Mouse (Mus musculus) midbrain, embryonic 14.5 days (tissue): ENCODE results near the gene Rspo1. TPM values are rescaled to one million over a fixed set of nuclear protein-coding genes. Genes with fewer than 3 reads are reported as not detected.
A peak's percentile ranks its signal among the peaks of the same experiment; 100 is the strongest.
"Not testable (repeated sequence)": the region's sequence is repeated elsewhere in the genome, so short reads cannot be mapped to it uniquely, and the experiment has no call there.

Source experiments
- ATAC-seq: fragments of 200-750 bp; cut with Nextera tagmentation; 2 replicates; pipeline ENCODE4 v1.8.0; 2017; ENCODE audit warnings: moderate number of reproducible peaks, moderate library complexity; ENCODE audit not compliant: low FRiP score, low TSS enrichment
- DNase-seq: peaks from one replicate; pipeline ENCODE4 v3.0.0-alpha.2; 2015
- H3K27ac ChIP-seq: fragments of 300-500 bp; sonication (generic); replicated peaks from 2 replicates; pipeline ENCODE4 v1.5.1; 2014; ENCODE audit warnings: mild to moderate bottlenecking, low read depth, low read length, moderate library complexity
- H3K27me3 ChIP-seq: fragments of 300-500 bp; sonication (generic); 2 replicates; pipeline ENCODE4 v1.6.1; 2014; ENCODE audit warnings: low read length, control low read depth, mixed read lengths; ENCODE audit not compliant: control insufficient read depth, insufficient read depth
- H3K36me3 ChIP-seq: fragments of 300-500 bp; sonication (generic); 2 replicates; pipeline ENCODE4 v1.6.1; 2014; ENCODE audit warnings: low read length, control low read depth; ENCODE audit not compliant: control insufficient read depth, insufficient read depth
- H3K4me1 ChIP-seq: fragments of 300-500 bp; sonication (generic); 2 replicates; pipeline ENCODE4 v1.6.1; 2014; ENCODE audit warnings: mild to moderate bottlenecking, antibody characterized with exemption, low read length, control low read depth; ENCODE audit not compliant: control insufficient read depth, insufficient read depth
- H3K4me2 ChIP-seq: fragments of 300-500 bp; sonication (generic); 2 replicates; pipeline ENCODE4 v1.6.1; 2014; ENCODE audit warnings: mild to moderate bottlenecking, low read length, moderate library complexity
- H3K4me3 ChIP-seq: fragments of 300-500 bp; sonication (generic); replicated peaks from 2 replicates; pipeline ENCODE4 v1.5.1; 2014; ENCODE audit warnings: low read depth, low read length
- H3K9ac ChIP-seq: fragments of 300-500 bp; sonication (generic); replicated peaks from 2 replicates; pipeline ENCODE4 v1.6.1; 2014; ENCODE audit warnings: mild to moderate bottlenecking, low read length, moderate library complexity
- H3K9me3 ChIP-seq: fragments of 300-500 bp; sonication (generic); 2 replicates; pipeline ENCODE4 v1.6.1; 2016; ENCODE audit warnings: low read length, control low read depth, mixed read lengths; ENCODE audit not compliant: control insufficient read depth
- WGBS: fragments of 180-500 bp; shearing (Covaris S2); extraction: QIAGEN DNeasy Blood & Tissue Kit; methylation state at CpG from one replicate; pipeline ENCODE4 v1.1.7; 2014; 5-methylcytosine and 5-hydroxymethylcytosine counted together
- polyA plus RNA-seq: library from polyadenylated mRNA; unstranded; fragments of >200 nt; fragmentation: Nextera tagmentation; extraction: Ambion mirVana; gene quantifications from 2 replicates; pipeline ENCODE4 v1.2.1, GENCODE M21; 2014

The Rspo1 gene
- polyA plus RNA-seq, result 1.7 and 3.2 TPM in 2 replicates

DNA sequence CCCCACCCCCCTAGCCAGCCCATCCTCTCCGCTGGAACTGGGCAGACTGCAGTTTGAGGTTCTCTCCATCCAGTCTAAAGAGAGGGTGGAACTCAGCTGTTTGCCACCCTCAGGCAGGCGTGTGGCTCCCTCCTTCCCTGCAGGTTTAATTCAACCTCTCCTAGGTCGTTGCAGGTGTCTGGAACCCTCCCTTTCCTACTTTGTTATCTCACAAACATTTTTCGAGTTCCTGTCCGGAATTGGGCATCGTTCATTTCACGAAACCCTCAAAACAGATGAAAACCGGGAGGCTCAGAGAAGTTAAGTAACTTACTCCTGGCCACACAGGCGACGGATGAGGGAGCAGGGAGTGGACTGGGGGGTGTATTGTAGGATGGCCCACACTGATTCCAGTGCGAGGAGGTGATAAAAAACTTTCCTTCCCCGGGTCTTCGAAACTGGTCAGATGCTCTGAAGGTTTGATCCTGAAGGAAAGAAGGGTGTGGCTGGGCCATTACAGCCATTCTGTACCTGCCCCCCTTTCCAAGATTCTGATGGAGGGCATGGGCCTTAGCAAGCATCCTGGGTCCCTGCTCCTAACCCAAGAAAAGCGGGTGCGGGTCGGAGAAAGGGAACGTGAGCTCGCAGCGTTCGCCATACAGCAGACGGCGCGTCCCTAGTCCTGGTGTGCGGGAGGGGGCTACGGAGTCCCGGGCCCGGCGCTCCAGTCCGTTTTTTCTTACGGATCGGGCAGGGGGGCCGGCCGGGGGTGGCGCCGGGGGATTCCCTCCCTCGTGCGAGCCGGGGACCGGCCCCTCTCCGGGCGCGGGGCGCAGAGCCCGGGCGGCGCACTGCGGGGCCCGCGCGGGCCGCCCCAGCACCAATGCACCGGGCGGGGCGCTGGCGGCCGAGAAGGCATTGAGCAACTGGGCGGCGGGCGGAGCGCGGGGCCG lies at the start of gene Rspo1:
Rspo1 (plus strand) TSS at position 760 of the 932 bp plus-strand sequence.
- DNase-seq, result no peak
- no peaks in the 10 kb centered on the region for H3K36me3 ChIP-seq
- H3K27me3 ChIP-seq, result peaks cover 64% of the 10 kb centered on the region
- H3K4me1 ChIP-seq, result peaks cover 14% of the 10 kb centered on the region; the same call in 1 of the 2 replicates
- H3K9me3 ChIP-seq, result no peaks in the 10 kb centered on the region
- 1% methylated on average over 48 of the region's 62 CpGs for WGBS
- H3K27ac ChIP-seq, result no peak within 1 kb of the TSS
- peak within 1 kb of the TSS; percentile 32 for H3K4me3 ChIP-seq
- H3K9ac ChIP-seq, result peak within 1 kb of the TSS; percentile 36; the same call in 1 of the 2 replicates
- peak within 1 kb of the TSS; percentile 56 for H3K4me2 ChIP-seq
- ATAC-seq, result no peak

DNA sequence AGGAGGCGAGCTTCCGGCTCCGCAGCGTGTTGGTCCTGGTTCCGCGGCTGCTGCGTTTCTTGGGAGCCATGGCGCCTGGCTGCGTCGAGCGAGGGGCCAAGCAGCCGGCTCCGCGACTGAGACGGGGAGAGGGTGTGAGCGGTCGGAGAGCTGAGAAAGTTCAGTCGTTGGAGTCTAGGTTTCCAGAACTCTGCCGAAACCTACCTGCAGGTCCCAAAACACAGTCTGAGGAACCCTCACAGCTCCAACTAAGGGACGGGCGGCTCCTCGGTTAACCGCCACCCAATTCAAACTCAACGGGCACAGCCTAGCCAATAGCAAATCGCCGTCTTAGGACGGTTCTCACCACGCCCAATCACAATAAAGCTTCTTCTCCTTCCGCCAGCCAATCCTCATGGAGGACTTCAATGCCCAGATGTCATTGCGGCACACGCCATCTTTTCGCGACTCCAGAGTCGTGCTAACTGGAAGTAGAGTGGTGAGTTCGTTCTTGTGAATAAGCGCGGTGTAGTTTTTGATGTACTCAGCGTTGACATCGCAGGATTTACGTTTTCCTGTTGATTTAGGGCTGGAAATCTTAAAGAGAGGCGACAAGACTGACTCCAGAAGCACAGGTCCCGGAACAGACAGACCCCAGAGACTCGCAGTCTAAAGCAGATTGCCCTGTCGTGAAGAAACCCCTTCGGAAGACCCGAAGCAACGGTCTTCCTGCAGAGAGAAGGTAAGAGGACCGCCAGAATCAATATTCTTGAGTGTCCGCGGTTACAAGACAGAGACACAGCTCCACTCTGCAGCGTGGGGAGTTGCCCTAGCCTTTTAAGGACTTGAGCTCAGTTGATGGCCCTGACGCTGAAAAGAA lies 49.4 kb upstream of the Rspo1 start, which contains the start of gene 9930104L06Rik:
9930104L06Rik (plus strand) TSS at position 436 of the 859 bp plus-strand sequence.
- Histone ChIP-seq H3K27ac (no peak within 1 kb of the TSS), H3K36me3 (peaks cover 28% of the 10 kb centered on the region), H3K9ac (peak within 1 kb of the TSS; percentile 54), H3K27me3 (no peaks in the 10 kb centered on the region), H3K4me2 (peak within 1 kb of the TSS; percentile 88), H3K9me3 (no peaks in the 10 kb centered on the region), H3K4me3 (peak within 1 kb of the TSS; percentile 65), H3K4me1 (peaks cover 6% of the 10 kb centered on the region; the same call in 1 of the 2 replicates)
- DNase-seq (peak; percentile 98), ATAC-seq (peak; percentile 100)
- under 1% methylated on average over 52 of the region's 52 CpGs for WGBS

DNA sequence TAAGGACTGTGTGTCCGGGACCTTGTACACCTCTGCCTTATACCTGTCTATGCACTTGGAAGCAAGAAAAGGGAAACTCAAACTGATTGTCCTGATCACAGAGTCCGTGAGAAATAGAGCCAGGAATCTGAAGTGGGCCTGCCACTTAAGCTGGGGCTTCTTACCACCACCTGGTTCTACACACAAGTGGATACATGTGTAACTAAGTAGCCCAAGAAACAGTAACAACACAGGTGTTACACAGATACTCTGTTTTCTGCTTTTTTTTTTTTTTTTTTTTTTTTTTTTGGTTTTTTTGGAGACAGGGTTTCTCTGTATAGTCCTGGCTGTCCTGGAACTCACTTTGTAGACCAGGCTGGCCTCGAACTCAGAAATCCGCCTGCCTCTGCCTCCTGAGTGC lies 47.0 kb upstream of the Rspo1 start, which contains the start of gene Cdca8:
Cdca8 (minus strand) TSS at position 101 of the 400 bp plus-strand sequence.
- H3K4me2 ChIP-seq, result peak within 1 kb of the TSS; percentile 88; the same call in 1 of the 2 replicates
- not testable (repeated sequence) for H3K27ac ChIP-seq, H3K4me1 ChIP-seq, DNase-seq, H3K4me3 ChIP-seq, H3K9me3 ChIP-seq, H3K9ac ChIP-seq, ATAC-seq, H3K27me3 ChIP-seq
- 96% methylated on average over 4 of the region's 4 CpGs for WGBS
- H3K36me3 ChIP-seq, result peaks cover 42% of the 10 kb centered on the region

DNA sequence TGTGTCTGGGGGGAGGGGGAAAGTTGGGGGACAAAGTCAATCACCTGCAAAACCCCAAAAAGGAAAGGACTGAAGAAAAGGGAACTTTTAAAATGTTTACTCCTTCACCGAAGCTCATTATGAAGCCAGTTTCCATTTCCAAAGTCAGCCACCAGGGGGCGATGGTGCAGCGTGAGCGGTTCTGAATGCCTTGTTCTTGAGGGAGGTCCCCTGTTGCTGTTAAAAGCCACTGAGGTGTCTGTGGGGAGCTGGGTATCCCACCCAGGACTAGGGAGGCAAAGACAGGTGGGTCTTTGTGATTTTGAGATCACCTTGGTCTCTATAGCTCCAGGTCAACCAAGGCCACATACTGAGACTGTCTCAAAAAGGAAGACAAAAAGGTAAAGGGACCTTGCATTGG lies 43.2 kb upstream of the Rspo1 start:
- WGBS, result 7% methylated on average over 4 of the region's 4 CpGs
- no peaks in the 10 kb centered on the region for H3K27me3 ChIP-seq
- ATAC-seq, result no peak
- H3K36me3 ChIP-seq, result peaks cover 42% of the 10 kb centered on the region
- no peak overlapping the region for H3K4me2 ChIP-seq
- peak; percentile 91 for DNase-seq
- no peak overlapping the region for H3K9ac ChIP-seq
- H3K4me3 ChIP-seq, result no peak overlapping the region
- H3K9me3 ChIP-seq, result no peaks in the 10 kb centered on the region
- no peak overlapping the region for H3K27ac ChIP-seq
- H3K4me1 ChIP-seq, result no peaks in the 10 kb centered on the region

DNA sequence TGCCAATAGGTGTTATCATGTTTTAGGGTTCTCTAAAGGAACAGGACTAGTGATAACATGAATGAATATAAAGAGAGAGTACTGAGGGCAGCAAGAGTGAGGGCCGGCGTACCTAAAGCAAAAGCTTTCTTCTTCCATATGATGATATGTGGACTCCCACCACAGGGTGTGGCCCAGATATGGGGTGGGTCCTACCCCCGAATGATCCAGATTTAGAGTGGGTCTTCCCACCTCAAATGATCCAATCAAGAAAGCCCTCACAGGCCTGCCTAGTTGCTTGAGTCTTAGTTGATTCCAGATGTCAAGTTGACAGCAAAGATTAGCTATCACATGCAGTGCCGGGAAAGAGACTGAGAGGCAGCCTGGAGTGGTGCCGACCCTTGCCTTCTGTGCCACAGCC lies 42.4 kb upstream of the Rspo1 start:
- no peak overlapping the region for H3K27ac ChIP-seq
- H3K4me2 ChIP-seq, result no peak overlapping the region
- no peaks in the 10 kb centered on the region for H3K4me1 ChIP-seq
- no peaks in the 10 kb centered on the region for H3K9me3 ChIP-seq
- no peak overlapping the region for H3K9ac ChIP-seq
- no peak for DNase-seq
- H3K4me3 ChIP-seq, result no peak overlapping the region
- peaks cover 38% of the 10 kb centered on the region for H3K36me3 ChIP-seq
- no peak for ATAC-seq
- H3K27me3 ChIP-seq, result no peaks in the 10 kb centered on the region
- 84% methylated on average over 5 of the region's 5 CpGs for WGBS

DNA sequence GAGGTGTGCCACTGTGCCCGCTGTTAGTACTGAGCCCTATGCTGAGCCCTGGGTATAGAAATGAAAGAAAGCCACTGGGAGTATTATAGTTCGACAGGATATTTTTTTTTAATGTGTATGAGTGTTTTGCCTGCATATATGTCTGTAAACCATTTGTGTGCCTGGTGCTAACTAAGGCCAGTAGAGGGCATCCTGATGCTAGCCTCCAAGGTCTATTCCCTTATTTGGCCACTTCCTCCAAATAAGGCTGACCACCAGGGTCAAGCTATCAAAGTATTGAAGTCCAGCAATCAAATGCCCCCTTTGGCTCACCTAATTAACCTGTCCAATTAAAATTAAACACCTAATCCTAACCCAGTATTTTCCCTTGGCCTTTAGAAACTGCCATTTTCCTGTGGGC lies 41.3 kb upstream of the Rspo1 start:
- no peak overlapping the region for H3K9ac ChIP-seq
- 52% methylated on average over 2 of the region's 2 CpGs for WGBS
- no peaks in the 10 kb centered on the region for H3K27me3 ChIP-seq
- H3K4me1 ChIP-seq, result no peaks in the 10 kb centered on the region
- H3K27ac ChIP-seq, result no peak overlapping the region
- H3K36me3 ChIP-seq, result peaks cover 29% of the 10 kb centered on the region
- H3K9me3 ChIP-seq, result no peaks in the 10 kb centered on the region
- no peak overlapping the region for H3K4me3 ChIP-seq
- ATAC-seq (no peak), DNase-seq (peak; percentile 38)
- no peak overlapping the region for H3K4me2 ChIP-seq

DNA sequence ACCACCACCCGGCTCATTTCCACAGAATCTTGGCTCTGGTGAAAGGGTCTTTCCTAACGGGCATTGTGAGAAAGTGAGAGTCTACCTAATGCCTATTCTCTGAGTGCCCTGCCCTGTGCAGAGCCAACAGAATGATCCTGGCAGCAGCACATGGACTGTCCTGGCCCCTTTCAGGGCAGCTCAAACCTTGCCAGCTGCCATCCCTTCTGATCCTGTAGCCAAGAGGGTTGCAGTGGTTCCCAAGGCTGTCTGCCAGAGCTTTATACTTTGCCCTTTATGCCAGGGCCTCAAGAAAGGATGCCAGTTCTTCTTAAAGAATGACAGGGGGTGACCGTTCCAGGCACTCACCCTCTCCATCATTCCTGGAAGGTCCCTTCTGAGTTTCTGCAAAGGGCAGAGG lies 36.7 kb upstream of the Rspo1 start:
- ATAC-seq, result no peak
- no peak for DNase-seq
- WGBS, result 88% methylated on average over 3 of the region's 3 CpGs

DNA sequence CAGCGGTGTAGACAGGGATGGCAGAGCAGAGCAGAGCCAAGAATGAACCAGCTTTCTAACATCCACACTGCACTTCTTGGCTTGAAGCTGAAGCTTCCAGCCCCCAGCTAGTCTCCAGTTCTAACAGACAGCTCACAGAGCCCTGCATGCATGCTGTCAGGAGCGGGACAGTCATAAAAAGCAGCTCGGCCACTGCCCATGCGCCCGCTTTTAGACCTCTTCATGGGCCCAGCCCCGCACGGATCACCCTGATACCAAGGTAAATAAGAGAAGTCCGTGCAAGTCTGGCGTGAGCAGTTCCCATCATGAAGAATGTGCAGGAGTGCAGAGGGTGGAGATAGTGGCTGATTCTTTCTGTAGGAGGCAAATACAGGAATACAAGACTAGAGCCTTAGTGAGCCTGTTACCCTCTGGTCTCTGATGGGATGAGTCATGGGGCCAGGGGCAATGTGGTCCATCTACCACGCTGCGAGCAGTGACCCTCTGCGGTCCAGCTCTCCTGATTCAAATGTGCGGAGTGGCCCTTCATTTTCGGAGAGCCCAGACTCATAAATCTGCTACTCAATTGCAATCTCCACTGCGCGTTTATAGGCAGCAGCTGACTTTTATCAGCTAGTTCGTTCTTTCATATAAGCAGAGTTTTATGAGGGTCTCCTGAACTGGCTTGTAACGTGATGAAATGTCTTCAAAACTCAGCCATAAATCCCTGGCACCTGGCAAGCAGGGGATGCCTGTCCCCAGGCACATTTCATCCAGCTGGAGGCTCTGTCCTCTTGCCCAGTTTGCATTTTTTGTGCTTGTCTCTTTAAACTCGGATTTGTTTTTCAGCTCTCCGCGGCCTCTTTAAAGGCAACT lies 35.8 kb upstream of the Rspo1 start:
- H3K4me2 ChIP-seq, result no peak overlapping the region
- DNase-seq (no peak), ATAC-seq (no peak)
- H3K4me3 ChIP-seq, result no peak overlapping the region
- H3K9me3 ChIP-seq, result no peaks in the 10 kb centered on the region
- 88% methylated on average over 21 of the region's 21 CpGs for WGBS
- H3K36me3 ChIP-seq, result no peaks in the 10 kb centered on the region
- H3K27ac ChIP-seq, result no peak overlapping the region
- no peaks in the 10 kb centered on the region for H3K27me3 ChIP-seq
- H3K9ac ChIP-seq, result no peak overlapping the region
- no peaks in the 10 kb centered on the region for H3K4me1 ChIP-seq

More for the DNA sequence above, 36.7 kb upstream of the Rspo1 start:
- Histone ChIP-seq H3K9me3 (no peaks in the 10 kb centered on the region), H3K4me3 (no peak overlapping the region), H3K4me2 (no peak overlapping the region), H3K27me3 (no peaks in the 10 kb centered on the region), H3K36me3 (no peaks in the 10 kb centered on the region), H3K9ac (no peak overlapping the region), H3K4me1 (no peaks in the 10 kb centered on the region), H3K27ac (no peak overlapping the region)
